Mouse (Mus musculus) testis, adult 2 months (tissue): ENCODE results near the gene Gm17334. TPM values are rescaled to one million over a fixed set of nuclear protein-coding genes. Genes with fewer than 3 reads are reported as not detected.

Source experiments
- H3K27ac ChIP-seq: fragments of 200-500 bp; 2 replicates; pipeline ENCODE4 v1.5.1; 2012; ENCODE audit warnings: low read depth, low read length; ENCODE audit not compliant: control insufficient read depth, insufficient read depth
- H3K27me3 ChIP-seq: fragments of 200-500 bp; 2 replicates; pipeline ENCODE4 v1.6.1; 2012; ENCODE audit warnings: mild to moderate bottlenecking, low read length, moderate library complexity; ENCODE audit not compliant: control insufficient read depth, insufficient read depth
- H3K36me3 ChIP-seq: fragments of 200-500 bp; 2 replicates; pipeline ENCODE4 v1.6.1; 2012; ENCODE audit warnings: mild to moderate bottlenecking, low read length; ENCODE audit not compliant: control insufficient read depth, insufficient read depth
- H3K4me1 ChIP-seq: fragments of 200-500 bp; 2 replicates; pipeline ENCODE4 v1.6.1; 2012; ENCODE audit warnings: low read length; ENCODE audit not compliant: control insufficient read depth, insufficient read depth
- H3K4me3 ChIP-seq: fragments of 200-500 bp; 2 replicates; pipeline ENCODE4 v1.5.1; 2012; ENCODE audit warnings: low read depth, mild to moderate bottlenecking, low read length, moderate library complexity, mixed read lengths; ENCODE audit not compliant: control insufficient read depth
- CTCF ChIP-seq: fragments of 200-500 bp; IDR thresholded peaks from 2 replicates; pipeline ENCODE4 v1.5.1; 2012; ENCODE audit warnings: low read depth, mild to moderate bottlenecking, inconsistent platforms, low read length, moderate library complexity; ENCODE audit not compliant: control insufficient read depth, insufficient read depth, insufficient replicate concordance
- POLR2A ChIP-seq: fragments of 200-500 bp; IDR thresholded peaks from 2 replicates; pipeline ENCODE4 v1.6.1; 2012; ENCODE audit warnings: low read depth, mild to moderate bottlenecking, inconsistent platforms, low read length, moderate library complexity; ENCODE audit not compliant: control insufficient read depth
- polyA plus RNA-seq: library from polyadenylated mRNA; depleted of rRNA; stranded (reverse); fragments of >200 nt; gene quantifications from 2 replicates; pipeline ENCODE4 v1.2.3, GENCODE M21; 2012

Gm17334 gene
- polyA plus RNA-seq, 1 experiment: not detected

DNA sequence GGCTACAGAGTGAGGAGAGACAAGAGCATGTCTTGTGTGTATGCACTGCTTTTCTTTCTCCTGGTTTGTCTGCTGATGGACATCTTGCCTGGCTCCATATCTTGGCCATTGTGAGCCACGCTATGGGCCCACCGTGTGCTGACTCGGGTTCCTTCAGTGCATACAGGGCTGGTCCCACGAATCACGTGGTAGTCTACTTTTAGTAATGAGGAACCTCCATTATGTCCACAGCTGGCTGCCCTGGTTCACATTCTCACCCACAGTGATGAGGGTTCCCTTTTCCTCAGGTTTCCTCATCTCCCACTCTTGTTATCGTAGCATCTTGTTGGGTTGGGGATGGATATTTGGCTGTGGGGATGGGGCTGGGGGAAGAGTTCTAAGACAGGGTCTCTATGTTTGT is 24.4 kb downstream of the Gm17334 start:
- no peaks in the 10 kb centered on the region for H3K27me3 ChIP-seq
- no peak for TF ChIP-seq POLR2A
- no peak for TF ChIP-seq CTCF
- no peak overlapping the region for H3K4me3 ChIP-seq
- H3K27ac ChIP-seq: no peak overlapping the region
- no peaks in the 10 kb centered on the region for H3K36me3 ChIP-seq
- no peaks in the 10 kb centered on the region for H3K4me1 ChIP-seq

DNA sequence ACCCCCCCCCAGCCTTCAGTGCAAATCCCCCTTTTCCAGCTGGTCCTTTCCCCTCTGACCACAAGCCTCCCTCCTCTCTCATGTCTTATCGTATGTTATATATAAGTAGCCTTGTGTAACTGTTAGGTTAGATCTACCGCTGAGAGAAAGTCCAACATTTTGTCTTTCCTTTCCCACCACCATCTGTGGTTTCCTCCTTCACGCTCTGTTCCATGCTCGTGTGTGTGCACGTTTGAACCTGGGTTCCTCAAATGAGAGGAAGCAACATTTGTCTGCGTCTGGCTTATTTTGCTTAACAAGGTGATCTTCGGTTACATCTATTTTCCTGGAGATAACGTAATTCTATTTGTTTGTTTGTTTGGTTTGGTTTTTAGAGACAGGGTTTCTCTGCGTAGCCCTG is 25.0 kb downstream of the Gm17334 start:
- no peak overlapping the region for H3K27ac ChIP-seq
- no peaks in the 10 kb centered on the region for H3K27me3 ChIP-seq
- H3K36me3 ChIP-seq: no peaks in the 10 kb centered on the region
- no peaks in the 10 kb centered on the region for H3K4me1 ChIP-seq
- TF ChIP-seq POLR2A (no peak), CTCF (no peak)
- H3K4me3 ChIP-seq: no peak overlapping the region

DNA sequence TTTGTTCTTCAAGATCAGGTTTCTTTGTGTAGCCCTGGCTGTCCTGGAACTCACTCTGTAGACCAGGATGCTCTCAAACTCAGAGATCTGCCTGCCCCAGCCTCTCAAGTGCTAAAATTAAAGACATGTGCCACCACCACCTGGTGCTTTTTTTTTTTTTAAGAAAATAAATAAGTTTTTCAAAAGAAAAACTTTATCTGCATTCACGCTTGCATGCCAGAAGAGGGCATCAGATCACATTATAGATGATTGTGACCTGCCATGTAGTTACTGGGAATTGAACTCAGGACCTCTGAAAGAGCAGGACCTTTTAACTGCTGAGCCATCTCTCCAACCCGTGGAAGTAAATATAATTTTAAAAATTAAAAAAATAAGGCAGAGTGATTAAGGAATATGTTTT is 27.7 kb downstream of the Gm17334 start:
- TF ChIP-seq POLR2A: no peak
- no peak for TF ChIP-seq CTCF
- H3K36me3 ChIP-seq: no peaks in the 10 kb centered on the region
- no peak overlapping the region for H3K27ac ChIP-seq
- H3K4me3 ChIP-seq: no peak overlapping the region
- H3K4me1 ChIP-seq: no peaks in the 10 kb centered on the region
- no peaks in the 10 kb centered on the region for H3K27me3 ChIP-seq

DNA sequence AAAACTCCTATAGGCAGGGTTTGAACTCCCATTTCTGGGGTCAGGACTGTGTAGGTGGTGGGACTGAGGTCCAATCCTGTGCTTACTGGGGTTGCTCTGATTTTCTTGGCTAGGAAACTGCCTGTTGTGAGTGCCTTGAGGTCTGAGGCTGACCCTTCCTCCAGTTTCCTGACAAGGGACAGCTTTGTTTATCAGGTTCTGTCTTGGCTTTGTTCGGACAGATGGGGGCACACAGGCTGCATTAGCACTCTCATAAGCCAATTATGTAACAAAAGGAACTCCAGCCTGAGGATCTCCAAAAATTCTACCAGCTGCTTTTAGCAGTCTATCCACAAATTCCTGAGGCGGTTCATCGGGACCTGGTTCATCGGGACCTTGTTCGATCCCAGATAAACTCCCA is 30.6 kb downstream of the Gm17334 start:
- no peak overlapping the region for H3K4me3 ChIP-seq
- no peak overlapping the region for H3K27ac ChIP-seq
- H3K36me3 ChIP-seq: no peaks in the 10 kb centered on the region
- H3K27me3 ChIP-seq: no peaks in the 10 kb centered on the region
- TF ChIP-seq POLR2A: no peak
- TF ChIP-seq CTCF: no peak
- peaks cover 3% of the 10 kb centered on the region; the same call in 1 of the 2 replicates for H3K4me1 ChIP-seq

DNA sequence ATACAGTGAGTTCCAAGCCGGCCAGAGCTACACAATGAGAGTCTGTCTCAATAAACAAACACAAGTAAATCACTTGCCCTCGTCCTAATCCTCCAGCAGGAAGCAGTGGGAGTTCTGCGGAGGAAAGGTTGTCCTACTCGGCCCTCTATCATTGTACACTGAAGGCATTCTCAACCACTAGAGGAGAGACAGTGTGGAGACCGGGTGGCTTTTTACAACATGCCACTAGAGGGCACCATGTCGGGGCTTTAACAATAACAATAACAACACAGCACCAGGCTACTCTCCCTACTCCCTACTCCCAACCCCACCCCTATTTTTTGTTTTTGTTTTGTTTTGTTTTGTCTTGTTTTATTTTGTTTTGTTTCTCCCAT is 35.4 kb downstream of the Gm17334 start:
- Histone ChIP-seq H3K4me1 (peaks cover 24% of the 10 kb centered on the region), H3K27me3 (no peaks in the 10 kb centered on the region), H3K27ac (peak overlapping the region; percentile 44), H3K4me3 (no peak overlapping the region), H3K36me3 (no peaks in the 10 kb centered on the region)
- TF ChIP-seq CTCF: no peak

DNA sequence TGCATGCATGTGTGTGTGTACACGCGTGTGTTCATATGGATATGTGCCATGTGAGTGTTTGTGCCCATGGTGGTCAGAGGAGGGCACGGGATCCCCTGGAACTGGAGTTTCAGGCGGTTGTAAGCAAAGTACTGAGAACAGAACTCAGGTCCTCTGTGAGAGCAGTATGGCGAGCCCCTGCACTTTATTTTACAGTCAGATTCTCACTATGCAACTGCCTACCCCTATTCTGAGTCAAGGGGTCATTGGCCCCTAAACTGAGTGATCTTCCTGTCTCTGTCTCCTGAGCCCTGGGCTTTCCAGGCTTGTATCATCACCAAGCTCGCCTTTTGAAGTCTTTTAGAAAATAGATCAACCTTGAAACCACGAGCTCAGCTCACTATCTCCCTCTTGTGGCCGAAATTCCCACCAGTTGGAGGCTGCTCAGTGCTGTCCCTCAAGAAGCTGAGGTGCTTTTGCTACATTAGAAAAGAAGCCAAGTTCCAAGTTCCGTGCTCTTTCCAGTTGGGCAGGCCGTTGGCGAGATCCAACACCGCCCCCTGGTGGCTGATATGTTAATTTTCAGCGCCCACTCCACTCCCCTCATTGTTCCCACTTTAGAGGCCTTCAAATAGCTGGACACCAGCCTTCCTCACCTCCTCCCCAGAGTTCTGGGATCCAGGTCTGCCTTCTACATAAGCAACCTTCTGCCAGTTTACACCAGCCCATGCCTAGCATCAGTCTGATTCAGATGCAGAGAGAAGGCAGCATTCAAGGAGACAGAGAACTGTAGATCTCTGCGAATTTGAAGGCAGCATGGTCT is 36.0 kb downstream of the Gm17334 start:
- peak overlapping the region; percentile 44 for H3K27ac ChIP-seq
- no peaks in the 10 kb centered on the region for H3K27me3 ChIP-seq
- no peak overlapping the region for H3K4me3 ChIP-seq
- TF ChIP-seq POLR2A: no peak
- peak; percentile 89 for TF ChIP-seq CTCF
- H3K36me3 ChIP-seq: no peaks in the 10 kb centered on the region
- peaks cover 24% of the 10 kb centered on the region for H3K4me1 ChIP-seq

DNA sequence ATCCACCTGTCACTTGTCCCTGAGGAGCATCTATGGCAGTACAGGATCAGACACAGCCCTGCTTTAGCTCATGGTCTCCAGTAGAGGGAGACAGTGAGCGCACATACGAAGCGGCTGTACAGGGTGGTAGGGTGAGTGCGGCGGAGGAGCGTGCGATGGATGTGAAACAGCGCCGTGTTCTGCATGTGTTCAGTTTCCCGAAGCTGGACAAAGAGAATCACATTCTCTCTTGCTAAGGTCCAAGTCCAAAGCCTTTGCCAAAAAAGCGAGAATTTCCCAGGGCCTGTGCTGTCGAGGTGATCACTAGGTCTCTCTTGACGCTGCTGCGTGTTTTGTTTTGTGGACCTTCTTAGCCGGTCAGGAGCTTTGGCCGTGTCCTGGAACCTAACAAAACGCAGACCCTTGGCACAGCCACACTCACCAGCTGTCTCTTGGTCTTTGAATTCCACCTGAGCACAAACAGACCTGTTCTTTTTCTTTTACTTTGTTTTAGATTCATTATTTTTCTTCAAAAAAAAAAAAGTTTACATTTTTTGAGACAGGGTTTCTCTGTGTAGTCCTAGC is 37.2 kb downstream of the Gm17334 start:
- Histone ChIP-seq H3K27me3 (no peaks in the 10 kb centered on the region), H3K36me3 (no peaks in the 10 kb centered on the region), H3K4me1 (peaks cover 24% of the 10 kb centered on the region), H3K27ac (no peak overlapping the region), H3K4me3 (peak overlapping the region; percentile 65)
- TF ChIP-seq POLR2A: no peak
- TF ChIP-seq CTCF: peak; percentile 100
